Mouse (Mus musculus) heart, adult 18-20 months (tissue): Measurements from ENCODE around the gene Fis1. TPM values are rescaled to one million over a fixed set of nuclear protein-coding genes. Genes with fewer than 3 reads are reported as not detected.
"Not testable (repeated sequence)": the region's sequence is repeated elsewhere in the genome, so short reads cannot be mapped to it uniquely, and the experiment has no call there.

ENCODE experiments used
- DNase-seq, 2 experiments: peaks; one replicate each; pipeline ENCODE4 v3.0.0; 2021 to 2022; ENCODE audit warnings: mixed read lengths in 1 of 2
- total RNA-seq, 2 experiments: library from RNA; stranded (reverse); gene quantifications; 2 replicates each; pipeline ENCODE4 v1.2.3; 2021

The Fis1 gene
- total RNA-seq, 2 experiments from 2014 or later, result 190 to 205 TPM

GRCm38 (mm10) chr5:136940845-136941560 lies 12.1 kb upstream of the Fis1 start:
- DNase-seq, result no peak

- DNase-seq, result no peak
Observed at GRCm38 (mm10) chr5:136942781-136943180, 10.3 kb upstream of the Fis1 start.

GRCm38 (mm10) chr5:136943382-136943781 lies 9.7 kb upstream of the Fis1 start:
- no peak for DNase-seq

- DNase-seq, result no peak
Observed at GRCm38 (mm10) chr5:136945084-136945483, 8.0 kb upstream of the Fis1 start.

GRCm38 (mm10) chr5:136947874-136948273 lies 5.2 kb upstream of the Fis1 start:
- DNase-seq, result no peak

- not testable (repeated sequence) for DNase-seq
Observed at GRCm38 (mm10) chr5:136949551-136950336, 3.3 kb upstream of the Fis1 start.

- no peak for DNase-seq
Observed at GRCm38 (mm10) chr5:136950521-136950920, 2.6 kb upstream of the Fis1 start.

GRCm38 (mm10) chr5:136952153-136952552 lies 922 bp upstream of the Fis1 start:
- DNase-seq, result no peak

- DNase-seq, result peak; percentile 56 to 62
Observed at GRCm38 (mm10) chr5:136953440-136953951, 421 bp downstream of the Fis1 start.

- no peak for DNase-seq
Observed at GRCm38 (mm10) chr5:136955622-136956021, 2.5 kb downstream of the Fis1 start.

- no peak for DNase-seq
Observed at GRCm38 (mm10) chr5:136957250-136957649, 4.2 kb downstream of the Fis1 start.

GRCm38 (mm10) chr5:136958991-136959605 lies 6.0 kb downstream of the Fis1 start:
- no peak for DNase-seq

- no peak for DNase-seq
Observed at GRCm38 (mm10) chr5:136960053-136960452, 7.0 kb downstream of the Fis1 start.

GRCm38 (mm10) chr5:136961334-136961982 lies 8.4 kb downstream of the Fis1 start:
- no peak for DNase-seq

GRCm38 (mm10) chr5:136961983-136962461 lies 8.9 kb downstream of the Fis1 start:
- DNase-seq, result peak; percentile 94 to 95

- DNase-seq, result peak; percentile 86 to 91
Observed at GRCm38 (mm10) chr5:136962501-136962900, 9.4 kb downstream of the Fis1 start.

GRCm38 (mm10) chr5:136962966-136963540 lies 10.0 kb downstream of the Fis1 start:
- no peak for DNase-seq

GRCm38 (mm10) chr5:136965210-136965609 lies 12.1 kb downstream of the Fis1 start:
- DNase-seq, result peak in 1 of 2 experiments; percentile 35

- DNase-seq, result no peak
Observed at GRCm38 (mm10) chr5:136965686-136966085, 12.6 kb downstream of the Fis1 start.

- peak; percentile 57 to 78 for DNase-seq
Observed at GRCm38 (mm10) chr5:136966331-136966730, 13.3 kb downstream of the Fis1 start, which contains the start of gene Cldn15. Gene Cldn15, plus strand, starts transcription at chr5:136966616.

- peak in 1 of 2 experiments; percentile 30 for DNase-seq
Observed at GRCm38 (mm10) chr5:136966861-136967455, 13.9 kb downstream of the Fis1 start.
